Mouse (Mus musculus) ES-Bruce4 (cell line): ENCODE measurements around the gene Snrpf.

ENCODE experiments used
- CTCF ChIP-seq: IDR thresholded peaks from one replicate; pipeline ENCODE4 v1.8.1; 2011; ENCODE audit warnings: low read depth, low read length
- EP300 ChIP-seq: IDR thresholded peaks from 2 replicates; pipeline ENCODE4 v1.6.1; 2011; ENCODE audit warnings: low read depth, low read length; ENCODE audit not compliant: insufficient read depth
- POLR2A ChIP-seq: IDR thresholded peaks from one replicate; pipeline ENCODE4 v1.8.1; 2011; ENCODE audit warnings: low read length; ENCODE audit not compliant: insufficient read depth

- TF ChIP-seq POLR2A: no peak
- TF ChIP-seq CTCF: no peak
- TF ChIP-seq EP300: no peak
These were observed 39.7 kb downstream of the Snrpf start for GRCm38 (mm10) chr10:93549821-93550220.
